Mouse (Mus musculus) mouse trophoblast stem cell (cell line): ENCODE data around the gene Cybrd1.

Experiments used
- in situ Hi-C, 2 experiments: fragments of 300-500 bp; cut with MseI, MboI; formaldehyde crosslinking; loops; 2 replicates in 1 of 2; 3 replicates in 1 of 2; pipeline ENCODE4 v1.15.1; 2025

Gene Cybrd1

DNA sequence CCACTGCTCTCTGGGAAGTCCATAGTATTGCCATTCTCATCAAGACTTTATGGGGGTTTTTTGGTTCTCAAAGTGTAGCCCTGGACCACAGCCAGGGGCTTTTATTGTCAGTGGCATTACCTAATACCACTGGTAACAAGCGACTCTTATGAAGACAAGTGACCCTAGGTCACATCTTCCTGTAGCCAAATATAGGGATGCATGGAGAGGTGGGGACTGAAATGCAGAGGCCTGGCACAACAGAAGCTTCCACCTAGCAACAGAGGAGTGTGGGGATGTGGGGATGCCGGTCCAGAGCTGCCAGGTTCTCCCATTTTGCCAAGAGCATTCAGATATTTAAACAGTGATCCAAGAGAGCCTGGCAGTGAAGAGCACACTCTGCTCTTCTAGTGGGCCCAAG is 5.9 kb downstream of the Cybrd1 start:
- in situ Hi-C loops: no loop called here

- in situ Hi-C loops: no loop called here
Measured at GRCm38 (mm10) chr2:71127779-71128534, 10.2 kb downstream of the Cybrd1 start.

DNA sequence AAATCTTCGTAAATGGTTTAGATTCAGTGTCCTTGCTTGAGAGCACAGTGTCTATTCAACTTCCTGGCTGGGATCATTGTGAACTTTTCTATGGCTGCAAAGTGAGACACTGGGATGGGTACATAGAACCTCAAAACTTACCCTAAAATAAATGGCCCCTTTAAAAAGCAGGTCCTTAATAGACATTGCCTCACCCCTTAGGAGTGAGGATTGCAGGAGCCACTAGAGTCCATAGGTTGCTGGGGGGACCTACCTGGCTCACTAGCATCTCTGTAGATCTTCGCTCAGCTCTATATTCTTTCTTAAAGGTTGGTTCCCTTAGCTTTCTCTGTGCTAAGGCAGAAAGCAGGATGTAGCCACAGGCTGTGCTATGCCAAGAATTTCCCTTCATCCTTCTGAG is 12.6 kb downstream of the Cybrd1 start:
- in situ Hi-C loops: no loop called here

DNA sequence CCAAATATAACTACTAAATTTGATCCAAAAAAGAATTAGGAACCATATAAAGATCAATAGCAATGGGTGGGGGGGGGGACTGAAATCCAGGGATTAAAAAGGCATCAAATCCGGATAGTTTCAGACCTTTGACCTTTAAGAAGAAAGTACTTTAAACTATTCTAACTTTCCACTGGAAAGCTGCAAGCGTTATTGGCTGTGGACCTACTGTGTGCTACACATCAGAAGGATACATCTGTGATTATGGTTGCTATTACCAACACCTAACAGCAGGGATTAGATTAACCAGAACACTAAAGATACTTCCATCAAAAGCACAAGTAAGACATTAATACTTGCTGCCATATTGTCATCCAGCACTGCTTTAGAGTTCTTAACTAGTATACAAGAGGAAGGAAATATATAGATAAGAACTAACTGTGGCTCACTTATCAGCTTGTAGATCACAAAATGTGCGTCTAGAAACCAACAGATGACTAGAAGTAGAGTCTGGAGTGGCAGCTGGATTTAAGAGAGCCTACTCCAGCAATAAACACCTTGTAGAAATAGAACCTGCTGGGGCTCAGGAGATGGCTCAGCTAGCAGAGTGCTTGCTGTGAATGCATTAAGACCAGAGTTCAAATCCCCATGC is 14.3 kb downstream of the Cybrd1 start:
- in situ Hi-C loops: no loop called here

- in situ Hi-C loops: no loop called here
Measured at GRCm38 (mm10) chr2:71134041-71134505, 16.4 kb downstream of the Cybrd1 start.

DNA sequence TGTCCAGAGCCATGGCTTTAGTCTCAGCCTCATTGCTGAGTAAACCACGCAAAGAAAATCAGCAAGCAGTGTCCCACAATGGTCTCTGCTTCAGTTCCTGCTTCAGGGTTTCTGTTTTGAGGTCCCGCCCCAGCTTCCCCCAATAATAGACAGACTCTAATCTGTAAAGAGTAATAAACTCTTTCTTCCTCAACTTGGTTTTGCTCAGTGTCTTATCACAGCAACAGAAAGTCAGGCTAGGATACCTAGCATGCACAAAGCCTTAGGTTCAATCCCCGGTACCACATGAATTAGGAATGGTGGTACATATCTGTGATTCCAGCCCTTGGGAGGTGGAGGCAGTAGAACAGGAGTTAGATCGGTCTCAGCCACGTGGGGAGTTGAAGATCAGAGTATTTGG is 17.1 kb downstream of the Cybrd1 start:
- in situ Hi-C loops: no loop called here

- in situ Hi-C loops: no loop called here
Measured at GRCm38 (mm10) chr2:71140622-71141021, 22.9 kb downstream of the Cybrd1 start.

DNA sequence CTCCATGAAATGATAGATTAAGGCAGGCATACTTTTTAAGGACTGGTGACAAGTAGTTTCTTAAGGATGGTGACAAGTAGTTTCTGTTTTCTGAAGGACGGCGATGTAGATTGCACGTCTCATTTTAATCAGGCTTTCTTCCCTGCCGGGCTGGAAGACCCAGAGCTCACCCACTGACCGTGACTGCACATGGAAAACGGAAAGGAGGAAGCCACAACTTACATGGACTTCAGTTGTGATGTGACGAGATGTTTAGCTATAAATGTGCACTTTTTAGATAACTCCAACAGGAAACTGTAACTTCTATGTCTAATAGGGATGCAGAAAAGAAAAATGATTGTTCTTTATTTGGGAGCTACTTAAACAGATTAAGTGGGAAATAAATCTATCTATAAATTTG is 24.7 kb downstream of the Cybrd1 start:
- in situ Hi-C loops: no loop called here

GRCm38 (mm10) chr2:71145853-71146252 is 28.1 kb downstream of the Cybrd1 start:
- in situ Hi-C loops: no loop called here

DNA sequence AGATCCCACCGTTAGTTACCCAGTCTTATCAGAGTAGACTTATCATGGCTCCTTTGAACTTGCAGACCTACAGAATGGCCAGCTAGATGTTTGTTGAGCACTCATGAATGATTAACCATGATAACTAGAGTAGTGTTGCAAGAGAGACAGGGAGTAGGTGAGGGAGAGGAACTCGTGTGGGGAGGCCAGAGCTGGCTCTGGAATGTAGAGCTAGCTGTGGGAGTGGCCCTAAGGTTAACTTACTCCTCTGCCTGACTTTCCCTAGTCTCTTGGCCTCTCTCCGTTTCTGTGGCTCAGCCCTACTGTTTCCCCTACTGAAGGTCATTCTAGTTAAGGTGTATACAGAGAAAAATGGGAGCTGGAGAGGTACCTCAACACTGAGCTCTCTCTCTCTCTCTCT is 28.5 kb downstream of the Cybrd1 start:
- in situ Hi-C loops: no loop called here

- in situ Hi-C loops: no loop called here
Measured at GRCm38 (mm10) chr2:71147816-71148215, 30.1 kb downstream of the Cybrd1 start.

GRCm38 (mm10) chr2:71152170-71152569 is 34.4 kb downstream of the Cybrd1 start:
- in situ Hi-C loops: no loop called here

GRCm38 (mm10) chr2:71155486-71155885 is 37.8 kb downstream of the Cybrd1 start:
- in situ Hi-C loops: no loop called here

GRCm38 (mm10) chr2:71156446-71156845 is 38.7 kb downstream of the Cybrd1 start:
- in situ Hi-C loops: no loop called here

DNA sequence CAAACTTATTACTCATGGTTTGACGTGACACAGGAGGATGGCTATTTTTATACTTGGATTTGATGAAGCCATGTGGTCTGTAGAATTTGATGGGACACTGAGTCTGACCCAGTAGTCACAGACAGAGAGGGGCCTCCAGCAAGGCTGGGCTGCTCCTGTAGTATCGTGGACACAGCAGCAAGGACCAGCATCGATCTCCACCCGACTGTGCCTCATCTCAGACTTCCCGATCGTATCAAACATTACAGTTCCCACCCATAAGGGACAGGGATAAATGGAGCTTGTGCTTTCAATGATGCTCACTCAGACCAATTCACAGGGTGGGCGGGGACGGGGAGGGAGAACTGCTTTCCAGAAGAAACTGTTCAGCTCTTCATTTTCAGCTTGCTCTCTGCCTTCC is 40.2 kb downstream of the Cybrd1 start:
- in situ Hi-C loops: no loop called here

DNA sequence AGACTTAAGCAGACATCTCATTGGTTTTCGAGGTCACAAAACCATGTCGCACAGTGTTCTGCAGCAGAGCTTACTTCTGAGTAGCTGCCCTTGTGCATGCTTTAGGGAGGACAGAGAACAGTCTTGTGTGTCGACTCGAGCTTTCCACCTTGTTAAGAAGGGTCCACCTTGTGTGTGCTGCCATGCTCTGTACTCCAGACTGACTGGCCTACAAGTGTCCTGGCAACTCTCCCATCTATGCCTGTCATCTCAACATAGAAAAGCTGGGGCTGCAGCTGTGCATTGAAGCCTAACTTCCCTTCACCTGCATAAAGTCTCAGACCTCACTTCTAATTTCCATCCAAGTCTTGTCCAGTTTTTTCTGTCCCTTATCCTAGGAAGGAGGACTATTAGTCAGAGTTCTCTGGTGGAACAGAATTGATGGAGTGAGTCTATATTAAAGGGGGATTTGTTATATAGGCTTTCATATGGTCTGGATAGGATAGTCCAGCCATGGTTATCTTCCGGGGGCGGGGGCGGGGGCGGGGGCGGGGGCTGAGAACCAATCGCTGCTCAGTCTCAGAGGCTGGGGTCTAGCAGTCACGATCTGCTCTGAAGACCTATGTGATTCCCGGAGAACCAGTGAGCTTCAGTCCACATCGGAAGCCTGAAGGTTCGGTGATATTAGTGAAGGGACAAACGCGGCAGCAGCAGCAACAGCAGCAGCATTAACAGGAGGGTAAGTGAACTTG is 42.0 kb downstream of the Cybrd1 start:
- in situ Hi-C loops: no loop called here

DNA sequence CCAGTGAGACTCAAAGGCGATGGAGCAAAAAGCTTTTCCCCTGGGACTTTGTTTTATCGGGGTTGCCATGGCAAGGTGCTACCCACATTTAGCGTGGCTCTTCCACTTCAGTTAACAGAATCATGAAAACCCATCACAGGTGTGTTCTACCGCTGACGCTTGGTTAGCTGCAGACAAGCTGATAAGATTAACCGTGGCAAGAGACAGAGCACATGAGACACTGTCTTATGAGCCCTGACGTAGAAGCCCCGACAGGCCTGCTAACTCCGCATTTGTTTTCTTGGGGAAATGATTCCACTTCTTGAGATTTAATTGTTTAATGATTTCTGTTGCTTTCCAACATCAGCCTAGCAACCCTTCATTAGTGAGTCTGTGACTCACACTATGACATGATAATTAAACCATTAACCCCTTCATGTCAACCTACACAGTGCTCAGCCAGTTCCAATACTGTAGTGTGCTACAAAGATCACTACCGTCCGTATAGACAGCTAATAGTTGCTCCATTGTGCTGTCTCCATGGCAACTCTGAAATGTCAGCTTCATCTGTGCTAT is 42.7 kb downstream of the Cybrd1 start:
- in situ Hi-C loops: no loop called here

GRCm38 (mm10) chr2:71161558-71161957 is 43.8 kb downstream of the Cybrd1 start:
- in situ Hi-C loops: no loop called here

GRCm38 (mm10) chr2:71162831-71163621 is 45.3 kb downstream of the Cybrd1 start:
- in situ Hi-C loops: no loop called here

DNA sequence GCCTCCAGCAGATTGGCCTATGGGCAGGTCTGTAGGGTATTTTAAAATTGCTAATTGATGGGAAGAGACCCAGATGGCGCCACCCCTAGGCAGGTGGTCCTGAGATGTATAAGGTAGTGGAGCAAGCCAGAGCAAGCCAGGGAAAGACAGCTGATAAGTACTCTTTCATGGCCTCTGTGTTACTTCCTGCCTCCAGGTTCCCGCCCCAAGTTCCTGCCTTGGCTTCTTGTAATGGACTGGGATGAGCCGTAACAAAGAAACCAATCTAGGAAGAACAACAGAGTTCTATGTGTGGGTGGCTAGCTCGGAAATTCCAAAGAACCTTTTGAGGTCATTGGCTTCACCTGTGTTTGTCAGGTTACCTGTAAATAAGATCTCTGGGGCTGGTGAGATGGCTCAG is 49.5 kb downstream of the Cybrd1 start:
- in situ Hi-C loops: no loop called here

DNA sequence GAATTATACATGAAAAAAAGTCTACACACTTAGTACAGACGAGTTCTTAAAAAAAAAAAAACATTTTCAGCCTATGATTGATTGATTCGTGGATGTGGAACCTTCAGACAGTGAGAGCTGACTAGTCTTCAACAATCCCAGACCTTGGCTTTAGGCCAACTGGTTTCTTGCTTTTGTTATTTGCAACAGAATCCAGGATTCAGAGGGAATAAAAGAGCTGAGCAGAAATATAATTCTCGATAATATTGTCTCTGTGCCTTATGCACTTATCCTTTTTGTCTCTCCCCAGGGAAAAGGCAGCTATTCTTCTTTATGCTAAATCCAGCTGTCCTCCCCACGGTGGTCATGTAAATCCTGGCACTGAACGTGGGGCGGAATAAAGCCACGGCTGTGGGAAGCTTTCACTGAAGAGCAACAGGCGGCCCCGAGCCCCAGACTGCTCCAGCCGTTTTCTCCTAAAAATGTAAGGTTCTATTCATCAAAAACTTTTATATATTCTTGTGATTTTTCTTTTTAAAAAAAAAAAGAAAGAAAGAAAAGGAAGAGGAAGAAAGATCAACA is 50.8 kb downstream of the Cybrd1 start:
- in situ Hi-C loops: no loop called here
